Mouse (Mus musculus): ENCODE measurements around the gene Tnfsf13b. TPM values are rescaled to one million over a fixed set of nuclear protein-coding genes. Genes with fewer than 3 reads are reported as not detected.

The Tnfsf13b gene
- polyA plus RNA-seq (2014; fragmentation: Nextera tagmentation; extraction: Ambion mirVana): 0.17 TPM in 1 of 2 replicates, not detected in the other

DNA sequence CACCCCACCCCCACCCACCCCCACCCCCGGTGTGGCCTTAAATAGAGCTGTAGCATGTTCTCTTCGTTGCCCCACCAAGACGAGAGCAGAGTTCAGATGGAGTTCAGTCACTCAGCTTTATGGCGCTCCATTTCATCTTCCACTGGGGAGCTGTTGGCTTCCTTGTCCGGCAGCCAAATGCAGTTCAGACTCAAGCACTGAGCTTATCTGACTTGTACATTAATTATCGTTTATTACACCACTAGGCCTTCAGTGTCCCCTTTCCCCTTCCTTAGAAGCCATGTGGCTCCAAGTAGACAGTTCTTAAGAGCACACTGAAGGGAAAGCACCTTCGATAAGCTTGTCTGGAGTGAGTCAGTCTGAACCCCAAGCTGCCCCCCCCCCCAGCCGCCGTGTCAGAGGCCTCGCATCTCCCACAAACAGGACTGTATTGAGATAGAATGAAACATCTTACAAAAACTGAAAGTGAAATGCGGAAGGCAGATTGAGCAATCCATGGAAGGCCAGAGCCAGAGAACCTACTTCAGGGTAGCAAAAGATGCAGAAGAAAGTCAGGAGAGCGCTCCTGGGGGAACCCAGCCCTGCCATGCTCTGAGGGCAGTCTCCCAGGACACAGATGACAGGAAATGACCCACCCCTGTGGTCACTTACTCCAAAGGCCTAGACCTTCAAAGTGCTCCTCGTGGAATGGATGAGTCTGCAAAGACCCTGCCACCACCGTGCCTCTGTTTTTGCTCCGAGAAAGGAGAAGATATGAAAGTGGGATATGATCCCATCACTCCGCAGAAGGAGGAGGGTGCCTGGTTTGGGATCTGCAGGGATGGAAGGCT, at the start of gene Tnfsf13b:
TSS of gene Tnfsf13b (plus strand) at position 312 of the 830 bp plus-strand sequence.
- H3K27ac ChIP-seq (replicated peaks; ENCODE audit: low read depth, low read length): no peak within 1 kb of the TSS
- DNase-seq (ENCODE audit: low spot score): no peak
- peak within 1 kb of the TSS; percentile 72 for H3K4me2 ChIP-seq (ENCODE audit: low read depth, low read length)
- H3K4me1 ChIP-seq (ENCODE audit: control insufficient read depth, insufficient read depth, low read length): no peaks in the 10 kb centered on the region
- peak within 1 kb of the TSS; percentile 48 for H3K9ac ChIP-seq (replicated peaks; ENCODE audit: low read length)
- H3K36me3 ChIP-seq (replicated peaks; ENCODE audit: control insufficient read depth, insufficient read depth, low read depth, low read length): no peaks in the 10 kb centered on the region
- WGBS: 77% methylated on average over 16 of the region's 16 CpGs
- H3K9me3 ChIP-seq (replicated peaks; ENCODE audit: control insufficient read depth, low read length): no peaks in the 10 kb centered on the region
- H3K27me3 ChIP-seq (ENCODE audit: control insufficient read depth, insufficient read depth, low read length): no peaks in the 10 kb centered on the region; the same call in 1 of the 2 replicates
- H3K4me3 ChIP-seq (ENCODE audit: low read depth, low read length): peak within 1 kb of the TSS; percentile 40
- ATAC-seq (replicated peaks; ENCODE audit: insufficient number of reproducible peaks, low FRiP score, low TSS enrichment, low read depth): no peak

DNA sequence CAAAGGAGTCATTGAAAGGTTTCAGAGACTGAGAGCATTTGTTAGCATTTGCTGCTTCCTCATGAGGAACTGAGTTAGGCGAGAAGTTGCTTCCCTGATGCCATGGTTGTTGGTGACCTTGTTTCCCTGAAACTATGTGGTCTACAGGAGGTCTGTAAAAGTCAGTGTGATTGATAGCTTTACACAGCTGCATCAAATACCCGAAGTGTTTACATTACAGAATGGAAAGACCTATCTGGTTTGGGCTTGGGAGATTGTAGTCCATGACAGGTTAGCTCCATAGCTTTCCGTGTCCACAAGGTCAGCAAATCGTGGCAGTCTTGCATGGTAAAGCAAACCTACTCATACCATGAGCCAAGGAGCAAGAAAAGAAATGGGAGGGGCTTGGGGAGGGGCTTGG, 47.9 kb upstream of the Tnfsf13b start:
- ATAC-seq (replicated peaks; ENCODE audit: insufficient number of reproducible peaks, low FRiP score, low TSS enrichment, low read depth) (no peak), DNase-seq (ENCODE audit: low spot score) (no peak)
- Histone ChIP-seq H3K27me3 (ENCODE audit: control insufficient read depth, insufficient read depth, low read length) (no peaks in the 10 kb centered on the region), H3K4me1 (ENCODE audit: control insufficient read depth, insufficient read depth, low read length) (no peaks in the 10 kb centered on the region), H3K27ac (replicated peaks; ENCODE audit: low read depth, low read length) (no peak overlapping the region), H3K4me3 (ENCODE audit: low read depth, low read length) (no peak overlapping the region), H3K4me2 (ENCODE audit: low read depth, low read length) (no peak overlapping the region), H3K9ac (replicated peaks; ENCODE audit: low read length) (no peak overlapping the region), H3K36me3 (replicated peaks; ENCODE audit: control insufficient read depth, insufficient read depth, low read depth, low read length) (no peaks in the 10 kb centered on the region), H3K9me3 (replicated peaks; ENCODE audit: control insufficient read depth, low read length) (no peaks in the 10 kb centered on the region)
- WGBS: 60% methylated on average over 4 of the region's 4 CpGs

DNA sequence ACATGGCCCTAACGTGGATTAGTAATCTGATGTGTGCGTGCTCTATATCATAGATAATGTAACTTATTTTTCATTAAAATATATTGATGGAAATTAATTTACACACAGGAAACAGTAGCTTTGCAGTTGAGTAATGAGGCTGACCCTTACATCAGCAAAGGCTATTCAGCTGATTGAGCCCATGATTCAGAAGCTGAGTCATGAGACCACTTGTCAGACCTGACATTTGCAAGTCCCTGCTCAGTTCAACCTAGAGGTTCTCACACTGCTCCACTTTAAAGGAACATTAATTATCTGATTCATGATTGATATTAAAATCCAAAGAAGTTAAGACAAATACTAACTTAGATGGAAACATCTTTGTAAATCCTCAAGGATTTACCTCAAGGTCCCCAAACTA, 46.3 kb upstream of the Tnfsf13b start:
- no peak for ATAC-seq (replicated peaks; ENCODE audit: insufficient number of reproducible peaks, low FRiP score, low TSS enrichment, low read depth)

DNA sequence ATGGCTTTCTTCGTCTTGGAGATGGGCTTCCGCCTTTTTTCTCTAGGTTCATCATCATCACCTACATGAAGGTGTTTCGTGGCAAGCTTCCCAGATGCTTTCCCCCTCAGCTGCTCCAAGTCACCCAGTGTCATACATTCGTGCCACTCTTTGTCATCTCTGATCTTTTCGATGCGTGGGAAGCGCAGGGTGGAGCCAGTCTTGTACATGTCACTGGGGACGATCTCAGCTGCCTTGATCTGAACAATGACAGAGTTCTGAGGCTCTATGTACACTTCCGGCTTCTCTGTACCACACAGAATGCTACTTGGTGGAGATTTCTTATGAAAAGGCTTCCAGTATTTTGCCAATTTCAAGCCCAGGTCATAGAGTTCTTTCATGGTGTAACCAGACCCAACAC, 34.4 kb upstream of the Tnfsf13b start:
- Histone ChIP-seq H3K4me2 (ENCODE audit: low read depth, low read length) (no peak overlapping the region), H3K9me3 (replicated peaks; ENCODE audit: control insufficient read depth, low read length) (no peaks in the 10 kb centered on the region), H3K27me3 (ENCODE audit: control insufficient read depth, insufficient read depth, low read length) (no peaks in the 10 kb centered on the region), H3K36me3 (replicated peaks; ENCODE audit: control insufficient read depth, insufficient read depth, low read depth, low read length) (no peaks in the 10 kb centered on the region), H3K9ac (replicated peaks; ENCODE audit: low read length) (no peak overlapping the region), H3K27ac (replicated peaks; ENCODE audit: low read depth, low read length) (no peak overlapping the region), H3K4me3 (ENCODE audit: low read depth, low read length) (no peak overlapping the region), H3K4me1 (ENCODE audit: control insufficient read depth, insufficient read depth, low read length) (no peaks in the 10 kb centered on the region)
- ATAC-seq (replicated peaks; ENCODE audit: insufficient number of reproducible peaks, low FRiP score, low TSS enrichment, low read depth): no peak
- DNase-seq (ENCODE audit: low spot score): no peak
- 96% methylated on average over 9 of the region's 9 CpGs for WGBS

More for the DNA sequence above, 46.3 kb upstream of the Tnfsf13b start:
- H3K36me3 ChIP-seq (replicated peaks; ENCODE audit: control insufficient read depth, insufficient read depth, low read depth, low read length): no peaks in the 10 kb centered on the region
- no peak overlapping the region for H3K4me2 ChIP-seq (ENCODE audit: low read depth, low read length)
- H3K4me3 ChIP-seq (ENCODE audit: low read depth, low read length): no peak overlapping the region
- no peak overlapping the region for H3K9ac ChIP-seq (replicated peaks; ENCODE audit: low read length)
- no peaks in the 10 kb centered on the region for H3K4me1 ChIP-seq (ENCODE audit: control insufficient read depth, insufficient read depth, low read length)
- no peak overlapping the region for H3K27ac ChIP-seq (replicated peaks; ENCODE audit: low read depth, low read length)
- 83% methylated on average over 2 of the region's 2 CpGs for WGBS
- H3K9me3 ChIP-seq (replicated peaks; ENCODE audit: control insufficient read depth, low read length): no peaks in the 10 kb centered on the region
- no peak for DNase-seq (ENCODE audit: low spot score)
- H3K27me3 ChIP-seq (ENCODE audit: control insufficient read depth, insufficient read depth, low read length): no peaks in the 10 kb centered on the region

DNA sequence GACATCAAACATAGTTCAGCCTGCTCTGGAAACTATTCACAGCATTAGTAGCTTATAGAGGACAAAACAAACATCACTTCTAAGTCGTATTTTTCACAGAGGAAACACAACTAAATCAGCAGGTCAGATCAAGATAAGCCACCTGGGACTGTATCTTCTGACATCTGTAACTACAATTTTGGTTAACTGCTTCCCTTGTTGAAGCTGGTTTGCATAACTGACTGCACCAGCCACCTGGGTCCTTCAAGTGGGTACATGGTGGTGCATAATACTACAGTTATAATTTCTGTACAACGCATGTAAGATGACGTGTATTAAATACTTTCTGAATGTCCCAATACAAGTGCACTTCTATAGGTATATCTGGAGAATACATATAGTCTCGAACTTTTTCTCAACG, 31.0 kb upstream of the Tnfsf13b start:
- Histone ChIP-seq H3K27me3 (ENCODE audit: control insufficient read depth, insufficient read depth, low read length) (no peaks in the 10 kb centered on the region), H3K36me3 (replicated peaks; ENCODE audit: control insufficient read depth, insufficient read depth, low read depth, low read length) (no peaks in the 10 kb centered on the region), H3K27ac (replicated peaks; ENCODE audit: low read depth, low read length) (no peak overlapping the region), H3K9ac (replicated peaks; ENCODE audit: low read length) (no peak overlapping the region), H3K4me2 (ENCODE audit: low read depth, low read length) (peak overlapping the region; percentile 59), H3K9me3 (replicated peaks; ENCODE audit: control insufficient read depth, low read length) (no peaks in the 10 kb centered on the region), H3K4me1 (ENCODE audit: control insufficient read depth, insufficient read depth, low read length) (no peaks in the 10 kb centered on the region; the same call in 1 of the 2 replicates), H3K4me3 (ENCODE audit: low read depth, low read length) (peak overlapping the region; percentile 70; the same call in 1 of the 2 replicates)
- 51% methylated on average over 5 of the region's 5 CpGs for WGBS
- ATAC-seq (replicated peaks; ENCODE audit: insufficient number of reproducible peaks, low FRiP score, low TSS enrichment, low read depth) (no peak), DNase-seq (ENCODE audit: low spot score) (no peak)

DNA sequence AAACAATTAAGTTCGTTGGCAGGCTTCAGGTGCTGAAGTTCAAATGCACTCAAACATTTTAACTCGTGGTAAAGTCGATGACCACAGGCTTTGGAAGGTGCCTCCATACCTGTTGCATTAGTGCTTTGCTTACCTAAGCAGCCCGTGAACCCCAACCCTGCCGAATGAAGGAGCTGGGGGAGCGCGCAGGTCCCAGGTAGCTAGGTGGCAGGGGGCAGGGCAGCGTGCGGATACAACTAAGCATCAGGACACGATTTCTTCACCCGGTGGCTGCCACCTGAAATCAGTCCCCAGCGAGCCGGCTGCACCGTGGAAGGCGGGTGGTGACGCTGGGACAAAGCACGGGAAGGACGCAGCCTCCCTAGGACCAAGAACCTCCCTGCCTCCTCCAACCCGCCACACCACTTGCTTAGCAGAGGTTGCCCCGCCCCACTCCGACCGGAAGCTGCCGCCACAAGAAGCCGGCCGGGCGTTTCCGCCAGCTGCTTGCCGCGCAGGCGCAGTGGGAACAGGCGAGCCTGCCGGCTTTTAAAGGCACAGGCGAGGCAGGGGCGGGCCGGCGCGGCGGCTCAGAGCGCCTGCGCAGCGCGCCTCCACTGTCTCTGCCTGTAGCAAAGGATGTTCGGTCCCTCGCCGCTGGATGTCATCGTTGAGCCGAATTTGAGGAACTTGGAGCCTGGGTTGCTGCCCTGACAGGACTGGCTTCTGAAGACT, 30.2 kb upstream of the Tnfsf13b start:
- Histone ChIP-seq H3K4me1 (ENCODE audit: control insufficient read depth, insufficient read depth, low read length) (no peaks in the 10 kb centered on the region; the same call in 1 of the 2 replicates), H3K4me3 (ENCODE audit: low read depth, low read length) (peak overlapping the region; percentile 70), H3K9me3 (replicated peaks; ENCODE audit: control insufficient read depth, low read length) (no peaks in the 10 kb centered on the region), H3K27me3 (ENCODE audit: control insufficient read depth, insufficient read depth, low read length) (no peaks in the 10 kb centered on the region), H3K36me3 (replicated peaks; ENCODE audit: control insufficient read depth, insufficient read depth, low read depth, low read length) (no peaks in the 10 kb centered on the region), H3K9ac (replicated peaks; ENCODE audit: low read length) (peak overlapping the region; percentile 76), H3K4me2 (ENCODE audit: low read depth, low read length) (peak overlapping the region; percentile 59), H3K27ac (replicated peaks; ENCODE audit: low read depth, low read length) (no peak overlapping the region)
- DNase-seq (ENCODE audit: low spot score): peak; percentile 99
- ATAC-seq (replicated peaks; ENCODE audit: insufficient number of reproducible peaks, low FRiP score, low TSS enrichment, low read depth): peak; percentile 95
- WGBS: under 1% methylated on average over 46 of the region's 47 CpGs

DNA sequence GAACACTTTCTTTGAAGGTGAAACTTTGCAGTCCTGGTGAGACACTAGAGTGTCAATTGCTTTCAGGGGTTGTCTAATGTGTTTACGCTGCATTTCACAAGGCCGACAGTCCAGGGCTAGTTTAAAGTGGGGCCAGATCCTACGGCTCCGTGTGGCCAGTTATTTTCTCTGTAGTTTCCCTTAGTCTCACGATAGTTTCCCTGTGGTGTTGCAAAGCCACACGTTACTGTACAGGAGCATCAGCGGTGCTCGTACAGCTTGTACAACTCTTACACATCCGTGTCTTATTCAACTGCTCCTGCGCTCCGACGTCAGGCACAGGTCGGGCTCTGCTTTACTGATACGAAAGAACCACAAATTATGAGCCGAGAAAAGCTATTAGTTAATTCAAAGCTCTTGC, 29.3 kb upstream of the Tnfsf13b start:
- Histone ChIP-seq H3K27me3 (ENCODE audit: control insufficient read depth, insufficient read depth, low read length) (no peaks in the 10 kb centered on the region), H3K27ac (replicated peaks; ENCODE audit: low read depth, low read length) (no peak overlapping the region), H3K4me3 (ENCODE audit: low read depth, low read length) (peak overlapping the region; percentile 86), H3K9ac (replicated peaks; ENCODE audit: low read length) (peak overlapping the region; percentile 92), H3K9me3 (replicated peaks; ENCODE audit: control insufficient read depth, low read length) (no peaks in the 10 kb centered on the region), H3K4me2 (ENCODE audit: low read depth, low read length) (peak overlapping the region; percentile 59), H3K4me1 (ENCODE audit: control insufficient read depth, insufficient read depth, low read length) (no peaks in the 10 kb centered on the region; the same call in 1 of the 2 replicates), H3K36me3 (replicated peaks; ENCODE audit: control insufficient read depth, insufficient read depth, low read depth, low read length) (no peaks in the 10 kb centered on the region)
- DNase-seq (ENCODE audit: low spot score) (peak; percentile 15), ATAC-seq (replicated peaks; ENCODE audit: insufficient number of reproducible peaks, low FRiP score, low TSS enrichment, low read depth) (no peak)
- WGBS: 44% methylated on average over 15 of the region's 15 CpGs

Data from embryonic facial prominence, embryonic 11.5 days (tissue).